Mouse (Mus musculus) cerebellum, adult 8-10 months (tissue): ENCODE results near the gene Hyou1.
A peak's percentile ranks its signal among the peaks of the same experiment; 100 is the strongest.
"Not testable (repeated sequence)": the region's sequence is repeated elsewhere in the genome, so short reads cannot be mapped to it uniquely, and the experiment has no call there.

Source experiments
- DNase-seq: peaks from one replicate; pipeline ENCODE4 v3.0.0; 2022

Hyou1 gene

GRCm38 (mm10) chr9:44379054-44379834 lies at the start of gene Hyou1:
Gene Hyou1 (plus strand): TSS chr9:44379490.
- DNase-seq, result peak; percentile 100

DNA sequence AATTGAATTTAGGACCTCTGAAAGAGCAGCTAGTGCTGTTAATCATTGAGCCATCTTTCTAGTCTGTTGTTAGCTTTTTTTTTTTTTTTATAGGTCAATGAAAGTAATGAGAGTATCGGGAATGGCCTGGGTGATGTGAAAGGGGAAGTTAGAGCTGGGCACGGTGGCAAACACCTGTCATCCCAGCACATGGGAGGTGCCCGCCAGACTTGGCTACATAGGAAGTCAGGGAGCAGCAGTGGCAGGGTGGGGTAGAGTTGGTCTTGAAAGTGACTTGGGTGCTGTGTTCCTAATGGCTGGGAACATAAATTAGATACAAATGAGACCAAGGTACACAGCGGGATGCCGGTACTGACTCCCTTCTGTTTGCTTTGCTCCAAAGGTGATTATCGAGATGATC lies 48.6 kb upstream of the Hyou1 start:
- no peak for DNase-seq

GRCm38 (mm10) chr9:44332918-44333638 lies 46.2 kb upstream of the Hyou1 start:
- no peak for DNase-seq

- peak; percentile 98 for DNase-seq
These were observed 44.6 kb upstream of the Hyou1 start, which contains the start of gene H2afx for GRCm38 (mm10) chr9:44334396-44335330. Gene H2afx (plus strand): TSS chr9:44334694.

DNA sequence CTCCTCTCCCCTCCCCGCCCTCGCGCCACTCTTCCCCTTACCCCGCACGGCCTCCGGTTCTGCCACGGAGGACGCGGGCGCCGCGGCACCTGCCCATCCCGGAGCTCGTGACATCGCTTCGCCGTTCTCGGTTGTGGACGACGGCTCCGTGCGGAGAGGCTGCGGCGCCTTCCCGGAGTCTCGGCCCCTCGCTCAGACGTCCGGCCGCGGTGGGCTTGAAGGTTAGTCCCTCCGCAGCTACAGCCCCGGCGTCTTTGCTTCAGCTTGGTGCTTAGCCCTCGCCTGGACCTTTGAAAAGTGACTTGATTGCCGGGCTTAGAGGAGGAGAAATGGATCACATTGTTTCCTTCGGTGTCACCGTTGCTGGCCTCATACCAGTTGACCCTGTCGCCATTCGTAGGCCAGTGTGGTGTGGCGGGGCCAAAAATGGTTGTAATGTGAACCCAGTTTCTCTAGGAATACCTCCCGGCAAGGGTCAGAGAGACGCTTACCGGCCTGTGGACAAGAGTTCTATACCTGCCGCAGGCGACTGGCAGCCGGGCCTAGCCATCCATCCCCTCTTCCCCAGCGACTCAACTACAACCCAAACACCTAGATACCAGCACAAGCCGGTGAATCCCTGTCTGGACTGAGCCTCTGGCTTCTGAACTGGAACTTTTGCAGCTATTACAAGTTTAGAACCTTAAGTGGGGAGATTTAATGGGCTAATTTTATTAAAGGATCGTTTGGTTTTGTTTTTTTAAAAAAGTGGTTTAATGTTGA lies 43.8 kb upstream of the Hyou1 start:
- DNase-seq, result no peak

GRCm38 (mm10) chr9:44336093-44336406 lies 43.2 kb upstream of the Hyou1 start:
- no peak for DNase-seq

GRCm38 (mm10) chr9:44336513-44336912 lies 42.8 kb upstream of the Hyou1 start:
- not testable (repeated sequence) for DNase-seq

DNA sequence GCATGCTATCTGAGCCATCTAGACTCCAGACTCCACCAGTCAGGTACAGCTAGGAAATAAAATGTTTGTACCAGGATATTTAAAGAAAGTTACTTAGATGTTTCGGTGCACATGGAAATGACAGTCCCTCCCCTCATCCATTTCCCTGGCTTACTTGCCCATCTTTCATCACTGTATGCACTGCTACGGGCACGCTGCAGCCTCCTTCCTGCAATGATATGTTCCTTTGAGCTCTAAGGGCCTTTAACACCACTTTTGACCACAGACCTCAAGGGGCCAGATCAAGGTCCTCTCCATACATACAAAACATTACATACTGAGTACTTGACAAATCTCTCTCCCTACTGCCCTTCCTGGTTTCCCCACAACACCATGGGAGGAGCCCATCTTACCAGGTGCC lies 42.3 kb upstream of the Hyou1 start:
- no peak for DNase-seq

GRCm38 (mm10) chr9:44337436-44338169 lies 41.7 kb upstream of the Hyou1 start:
- no peak for DNase-seq

DNA sequence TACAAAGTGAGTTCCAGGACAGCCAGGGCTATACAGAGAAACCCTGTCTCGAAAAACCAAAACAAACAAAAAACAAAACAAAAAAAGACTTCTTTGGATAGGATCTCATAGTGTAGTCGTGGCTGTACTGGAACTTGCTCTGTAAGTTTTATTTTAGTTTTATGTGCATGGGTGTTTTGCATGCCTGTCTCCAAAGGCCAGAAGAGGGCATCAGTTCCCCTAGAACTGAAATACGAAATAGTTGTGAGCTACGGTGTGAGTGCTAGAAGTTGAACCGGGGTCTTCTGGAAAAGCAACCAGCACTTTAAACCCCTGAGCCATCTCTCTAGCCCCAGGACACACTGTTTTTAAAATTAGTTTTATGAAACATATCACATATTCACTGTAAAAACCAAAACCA lies 40.7 kb upstream of the Hyou1 start:
- DNase-seq, result no peak

DNA sequence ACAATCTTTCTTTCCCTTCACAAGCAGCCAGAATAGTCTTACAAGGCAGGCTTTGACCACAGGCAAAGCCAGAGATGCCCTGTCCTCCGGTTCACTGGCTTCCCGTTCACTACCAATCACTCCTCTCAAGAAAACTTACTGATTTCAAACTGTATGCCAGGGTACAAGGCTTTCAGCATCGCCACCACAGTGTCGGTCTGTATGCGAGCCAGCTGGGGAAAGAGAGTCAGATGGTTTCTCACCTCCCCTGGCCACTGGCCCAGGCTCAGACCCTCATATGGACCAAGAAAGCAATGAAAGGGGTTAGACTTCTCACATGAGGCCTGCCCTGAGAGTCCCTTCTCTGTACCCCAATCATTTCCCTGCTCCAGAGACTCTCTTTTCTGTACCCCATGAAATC lies 37.8 kb upstream of the Hyou1 start:
- DNase-seq, result no peak

DNA sequence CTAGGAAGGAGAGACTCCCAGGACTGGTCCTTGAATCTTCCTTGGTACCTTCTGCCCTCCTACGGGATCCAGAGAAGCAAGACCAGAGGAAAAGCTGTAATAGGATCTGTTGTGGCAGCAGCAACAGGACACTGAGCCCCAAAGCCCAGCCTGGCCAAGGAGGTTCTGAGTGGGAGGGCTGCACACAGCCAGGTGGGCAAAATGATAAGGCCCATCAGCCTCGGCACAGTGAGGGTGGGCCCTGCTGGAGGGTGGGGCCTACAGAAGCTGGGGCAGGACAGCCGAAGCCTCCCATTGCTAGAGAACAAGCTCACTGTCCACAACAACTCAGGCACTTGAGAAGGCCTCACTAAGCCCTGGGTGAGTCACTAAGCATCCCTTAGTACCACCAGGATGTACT lies 37.1 kb upstream of the Hyou1 start:
- no peak for DNase-seq

DNA sequence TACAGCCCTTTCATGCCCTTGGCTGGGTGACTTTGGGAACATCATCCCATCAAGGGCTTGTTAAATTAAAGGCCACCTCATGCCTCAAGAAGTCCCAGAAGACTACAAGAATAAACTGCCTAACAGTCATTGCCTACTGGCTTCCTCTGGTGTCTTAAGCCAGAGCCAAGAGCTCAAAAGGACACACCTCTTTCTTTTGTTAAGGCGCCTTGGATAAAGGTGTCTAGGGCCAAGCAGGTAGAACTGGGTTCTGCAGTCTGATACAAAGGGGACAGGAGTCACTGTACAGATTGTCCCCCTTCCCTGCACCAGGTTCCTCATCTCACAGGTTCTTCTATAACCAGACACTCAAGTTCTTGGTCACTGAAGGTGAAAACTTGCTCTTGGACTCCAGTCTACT lies 36.7 kb upstream of the Hyou1 start:
- DNase-seq, result no peak

DNA sequence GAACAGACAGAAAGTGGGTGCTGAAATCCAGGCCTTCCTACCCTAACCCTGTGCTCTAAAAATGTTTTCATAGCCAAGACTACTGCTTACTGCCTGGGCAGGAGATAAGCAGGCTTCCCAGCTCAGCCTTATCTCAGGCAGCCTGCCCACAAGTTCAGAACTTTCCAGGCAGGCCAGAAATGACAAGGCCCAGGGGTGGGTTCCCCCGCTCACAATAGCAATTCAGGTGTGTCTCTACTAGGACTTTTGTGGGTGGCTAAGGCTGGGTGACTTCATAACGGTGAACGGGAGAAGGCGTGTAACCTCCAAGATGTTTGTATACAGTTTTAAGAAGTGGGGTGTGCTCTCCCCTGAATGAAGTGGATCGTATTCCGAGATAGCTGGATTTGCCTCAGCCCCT lies 36.0 kb upstream of the Hyou1 start:
- no peak for DNase-seq

- peak; percentile 80 for DNase-seq
These were observed 35.4 kb upstream of the Hyou1 start, which contains the start of gene Hmbs for GRCm38 (mm10) chr9:44343781-44344421. Gene Hmbs (minus strand): TSS chr9:44344228.

DNA sequence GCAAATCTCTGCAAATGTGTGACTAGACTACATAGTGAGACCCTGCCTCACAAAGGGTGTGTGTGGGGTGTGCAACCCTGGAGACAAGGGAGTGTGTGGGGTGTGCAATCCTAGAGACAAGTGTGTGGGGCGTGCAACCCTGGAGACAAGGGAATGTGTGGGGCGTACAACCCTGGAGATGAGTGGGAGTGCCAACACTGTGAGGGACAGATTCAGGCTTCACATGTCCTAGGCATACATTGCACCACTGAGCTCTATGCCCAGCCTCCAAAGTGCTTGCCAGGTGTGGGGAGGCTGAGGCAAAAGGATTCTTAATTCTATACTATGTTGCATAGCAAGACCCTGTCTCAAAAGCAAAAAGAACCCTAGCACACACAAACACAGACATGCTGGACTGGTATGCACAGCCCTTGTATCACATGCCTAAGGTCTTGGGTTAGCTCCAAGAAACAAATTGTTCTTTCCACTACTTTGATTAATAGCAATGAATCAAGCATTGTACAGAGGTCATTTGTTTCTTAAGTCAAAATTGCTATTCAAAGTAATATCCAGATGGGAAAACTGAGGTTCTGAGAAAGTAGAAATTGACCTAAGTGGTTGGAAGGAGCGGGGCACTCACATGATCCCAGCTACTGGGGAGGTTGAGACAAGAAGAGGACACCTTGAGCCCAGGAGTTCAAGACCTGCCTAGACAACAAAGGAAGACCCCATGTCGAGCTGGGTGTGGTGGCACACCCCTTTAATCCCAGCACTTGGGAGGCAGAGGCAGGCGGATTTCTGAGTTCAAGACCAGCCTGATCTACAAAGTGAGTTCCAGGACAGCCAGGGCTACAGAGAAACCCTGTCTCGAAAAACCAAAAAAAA lies 33.5 kb upstream of the Hyou1 start:
- no peak for DNase-seq

- no peak for DNase-seq
These were observed 32.1 kb upstream of the Hyou1 start for GRCm38 (mm10) chr9:44347166-44347565.

- DNase-seq, result no peak
These were observed 31.7 kb upstream of the Hyou1 start for GRCm38 (mm10) chr9:44347621-44348020.

DNA sequence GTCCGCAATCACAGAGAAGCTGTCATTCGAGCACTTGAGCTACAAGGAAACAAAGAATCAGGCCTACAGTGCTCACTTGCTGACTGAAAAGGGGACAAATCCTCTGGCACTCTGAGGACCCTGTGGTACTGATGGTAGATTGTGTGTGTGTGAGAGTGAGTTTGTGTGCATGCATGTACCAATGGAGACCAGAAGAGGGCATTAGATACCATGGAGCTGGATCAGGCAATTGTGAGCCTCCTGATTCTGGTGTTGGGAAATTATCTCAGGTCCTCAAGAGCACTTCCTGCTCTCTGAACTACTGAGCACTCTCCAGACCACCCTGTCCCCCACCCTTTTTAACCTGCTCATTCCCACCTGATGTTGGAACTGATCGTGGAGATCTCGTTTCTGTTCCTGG lies 30.7 kb upstream of the Hyou1 start:
- no peak for DNase-seq

GRCm38 (mm10) chr9:44351396-44351795 lies 27.9 kb upstream of the Hyou1 start:
- DNase-seq, result no peak
